ENCODE assay signal across 11 mouse cellular contexts in genomic region chr11:117268304-117268956, GRCm38 (mm10).
DNase-seq lines count a peak whose midpoint lies in the region; ATAC-seq and TF ChIP-seq lines count a peak whose summit lies in the region.
"Had no signal": no experiment of that assay in that cellular context is flagged by ENCODE, and none has a peak within 500 bp of the region (broad histone marks: within the 10 kb centered on the region; RNA-seq: fewer than 3 reads in every experiment).

No protein-coding gene starts in this region.

- DNase-seq in heart, adult 18-20 months = no peak
- peak; percentile 78 for DNase-seq in Muller cell, postnatal 12 days (ENCODE audit: inconsistent ontology term)
- no peak for DNase-seq in liver, postnatal 0 days
- DNase-seq in cerebellum, postnatal 36 days = no peak
- no peak for DNase-seq in gastrocnemius, postnatal 4 days (ENCODE audit: low spot score in 2 of 2)
- DNase-seq in left cerebral cortex, adult 9 months (ENCODE audit: low spot score in 2 of 2) = no peak
- DNase-seq: lung, adult 18-20 months; thymus, adult 18-20 months had no signal

- H3K27ac ChIP-seq in heart, embryonic 14.5 days (replicated peaks in 1 of 2; ENCODE audit: control insufficient read depth in 1 of 2, insufficient read depth in 1 of 2, low read depth in 2 of 2, low read length in 2 of 2) = peak overlapping the region in 1 of 2 experiments; percentile 30; a peak in 1 of 4 replicates
- H3K27ac ChIP-seq in forebrain, embryonic 16.5 days (ENCODE audit: low read length) = peak overlapping the region; percentile 48
- H3K27ac ChIP-seq in liver, postnatal 0 days (ENCODE audit: low read depth) = no peak overlapping the region

- 28% methylated on average over 10 of the region's 10 CpGs for WGBS in heart, embryonic 14.5 days
- WGBS in forebrain, embryonic 16.5 days = 37% methylated on average over 10 of the region's 10 CpGs
- WGBS in liver, postnatal 0 days (ENCODE audit: insufficient replicate concordance) = 53% methylated on average over 10 of the region's 10 CpGs

- H3K36me3 ChIP-seq in heart, embryonic 14.5 days (ENCODE audit: control insufficient read depth, insufficient read depth, low read length) = no peaks in the 10 kb centered on the region
- no peaks in the 10 kb centered on the region for H3K36me3 ChIP-seq in forebrain, embryonic 16.5 days (ENCODE audit: control insufficient read depth, insufficient read depth)
- no peaks in the 10 kb centered on the region for H3K36me3 ChIP-seq in liver, postnatal 0 days (replicated peaks; ENCODE audit: insufficient read depth, low read length)

- peaks cover 38% of the 10 kb centered on the region for H3K27me3 ChIP-seq in heart, embryonic 14.5 days (ENCODE audit: control insufficient read depth, insufficient read depth, low read length)
- H3K27me3 ChIP-seq in forebrain, embryonic 16.5 days (replicated peaks; ENCODE audit: control insufficient read depth, insufficient read depth, low read length) = no peaks in the 10 kb centered on the region
- H3K27me3 ChIP-seq in liver, postnatal 0 days (ENCODE audit: insufficient read depth, low read length) = 0 out of 2 replicates have a peak, but pooled peaks cover 5% of the 10 kb centered on the region
- H3K27me3 ChIP-seq: Patski had no signal

- peak overlapping the region; percentile 36; the same call in 1 of the 2 replicates for H3K9ac ChIP-seq in heart, embryonic 14.5 days (ENCODE audit: low read length)
- peak overlapping the region; percentile 10; the same call in 1 of the 2 replicates for H3K9ac ChIP-seq in forebrain, embryonic 16.5 days (replicated peaks; ENCODE audit: low read depth, low read length)
- H3K9ac ChIP-seq in liver, postnatal 0 days (replicated peaks) = no peak overlapping the region

- no peaks in the 10 kb centered on the region for H3K9me3 ChIP-seq in heart, embryonic 14.5 days (ENCODE audit: control insufficient read depth, low read length)
- H3K9me3 ChIP-seq in forebrain, embryonic 16.5 days (ENCODE audit: control insufficient read depth, low read length) = no peaks in the 10 kb centered on the region
- no peaks in the 10 kb centered on the region for H3K9me3 ChIP-seq in liver, postnatal 0 days (ENCODE audit: low read length)

- peaks cover 36 to 65% of the 10 kb centered on the region in 2 experiments for H3K4me1 ChIP-seq in heart, embryonic 14.5 days (ENCODE audit: control insufficient read depth in 2 of 2, insufficient read depth in 2 of 2, low read length in 2 of 2)
- H3K4me1 ChIP-seq in forebrain, embryonic 16.5 days (replicated peaks; ENCODE audit: control insufficient read depth, insufficient read depth, low read length) = peaks cover 51% of the 10 kb centered on the region
- peaks cover 28% of the 10 kb centered on the region for H3K4me1 ChIP-seq in liver, postnatal 0 days (ENCODE audit: insufficient read depth)

- TF ChIP-seq EP300 in liver, postnatal 0 days (IDR thresholded peaks at IDR 0.05; ENCODE audit: low read depth) = no peak

- peak overlapping the region; percentile 93 for H3K4me2 ChIP-seq in heart, embryonic 14.5 days (ENCODE audit: low read length)
- peak overlapping the region; percentile 83 for H3K4me2 ChIP-seq in forebrain, embryonic 16.5 days (ENCODE audit: low read length)
- H3K4me2 ChIP-seq in liver, postnatal 0 days (ENCODE audit: low read depth, low read length) = 0 out of 2 replicates have a peak overlapping the region, but pooled peaks have one; percentile 82

- no peak for TF ChIP-seq CTCF in liver, postnatal 0 days (IDR thresholded peaks at IDR 0.05; ENCODE audit: low read depth)

- ATAC-seq in heart, embryonic 14.5 days (ENCODE audit: insufficient number of reproducible peaks, insufficient read depth, low FRiP score, low read depth) = no peak
- no peak for ATAC-seq in forebrain, embryonic 16.5 days
- ATAC-seq in liver, postnatal 0 days = no peak
- ATAC-seq: Patski had no signal

- H3K4me3 ChIP-seq in heart, embryonic 14.5 days (ENCODE audit: control insufficient read depth in 1 of 2, insufficient read depth in 1 of 2, low read depth in 1 of 2, low read length in 2 of 2) = peak overlapping the region; percentile 0 to 68; a peak in 3 of 4 replicates
- no peak overlapping the region for H3K4me3 ChIP-seq in forebrain, embryonic 16.5 days (replicated peaks; ENCODE audit: low read length)
- H3K4me3 ChIP-seq in liver, postnatal 0 days (ENCODE audit: low read depth, low read length) = no peak overlapping the region

Comparison
In these comparisons a context has a peak if more than half of its experiments do, and no peak if none do; other contexts are left out.
1. H3K4me3 ChIP-seq: peak in heart, embryonic 14.5 days (2 of 2); none in forebrain, embryonic 16.5 days (single experiment) and liver, postnatal 0 days (single experiment).
2. Peak in every context shown above with its lines, with median percentiles within 50 percentile points of each other: H3K4me2 ChIP-seq.